Mouse (Mus musculus): ENCODE measurements around the gene Aff1. TPM values are rescaled to one million over a fixed set of nuclear protein-coding genes. Genes with fewer than 3 reads are reported as not detected.

The Aff1 gene
- polyA plus RNA-seq, 1 experiment from 2014 or later: 11.2 TPM

- Histone ChIP-seq H3K4me2 (ENCODE audit: low read depth) (no peak overlapping the region), H3K27me3 (ENCODE audit: control insufficient read depth, insufficient read depth, low read length) (no peaks in the 10 kb centered on the region), H3K27ac (ENCODE audit: low read depth, low read length) (no peak overlapping the region), H3K4me1 (ENCODE audit: control insufficient read depth, insufficient read depth, low read length) (no peaks in the 10 kb centered on the region), H3K9me3 (ENCODE audit: control insufficient read depth, low read length) (no peaks in the 10 kb centered on the region), H3K9ac (ENCODE audit: low read length) (no peak overlapping the region), H3K36me3 (ENCODE audit: control insufficient read depth, insufficient read depth, low read length) (no peaks in the 10 kb centered on the region), H3K4me3 (ENCODE audit: low read depth, low read length) (no peak overlapping the region)
- 77% methylated on average over 10 of the region's 10 CpGs for WGBS
- DNase-seq (ENCODE audit: low spot score) (no peak), ATAC-seq (ENCODE audit: insufficient read depth, low FRiP score, low TSS enrichment) (no peak)
These were observed 105.6 kb downstream of the Aff1 start for GRCm38 (mm10) chr5:103797774-103798173.

GRCm38 (mm10) chr5:103799438-103799837 is 107.3 kb downstream of the Aff1 start:
- no peak for DNase-seq (ENCODE audit: low spot score)
- Histone ChIP-seq H3K4me2 (ENCODE audit: low read depth) (no peak overlapping the region), H3K4me3 (ENCODE audit: low read depth, low read length) (no peak overlapping the region), H3K4me1 (ENCODE audit: control insufficient read depth, insufficient read depth, low read length) (peaks cover 11% of the 10 kb centered on the region; the same call in 1 of the 2 replicates), H3K9me3 (ENCODE audit: control insufficient read depth, low read length) (no peaks in the 10 kb centered on the region), H3K9ac (ENCODE audit: low read length) (no peak overlapping the region), H3K27me3 (ENCODE audit: control insufficient read depth, insufficient read depth, low read length) (no peaks in the 10 kb centered on the region), H3K36me3 (ENCODE audit: control insufficient read depth, insufficient read depth, low read length) (no peaks in the 10 kb centered on the region), H3K27ac (ENCODE audit: low read depth, low read length) (no peak overlapping the region)
- no peak for ATAC-seq (ENCODE audit: insufficient read depth, low FRiP score, low TSS enrichment)
- 80% methylated on average over 3 of the region's 3 CpGs for WGBS

GRCm38 (mm10) chr5:103800009-103800408 is 107.8 kb downstream of the Aff1 start:
- DNase-seq (ENCODE audit: low spot score): no peak
- no peak for ATAC-seq (ENCODE audit: insufficient read depth, low FRiP score, low TSS enrichment)
- H3K36me3 ChIP-seq (ENCODE audit: control insufficient read depth, insufficient read depth, low read length): no peaks in the 10 kb centered on the region
- no peaks in the 10 kb centered on the region for H3K9me3 ChIP-seq (ENCODE audit: control insufficient read depth, low read length)
- H3K9ac ChIP-seq (ENCODE audit: low read length): no peak overlapping the region
- WGBS: 77% methylated on average over 5 of the region's 5 CpGs
- no peak overlapping the region for H3K4me3 ChIP-seq (ENCODE audit: low read depth, low read length)
- no peak overlapping the region for H3K4me2 ChIP-seq (ENCODE audit: low read depth)
- H3K27ac ChIP-seq (ENCODE audit: low read depth, low read length): no peak overlapping the region
- H3K4me1 ChIP-seq (ENCODE audit: control insufficient read depth, insufficient read depth, low read length): peaks cover 11% of the 10 kb centered on the region; the same call in 1 of the 2 replicates
- H3K27me3 ChIP-seq (ENCODE audit: control insufficient read depth, insufficient read depth, low read length): no peaks in the 10 kb centered on the region

- DNase-seq (ENCODE audit: low spot score): no peak
- no peak for ATAC-seq (ENCODE audit: insufficient read depth, low FRiP score, low TSS enrichment)
- Histone ChIP-seq H3K9me3 (ENCODE audit: control insufficient read depth, low read length) (no peaks in the 10 kb centered on the region), H3K27me3 (ENCODE audit: control insufficient read depth, insufficient read depth, low read length) (no peaks in the 10 kb centered on the region), H3K36me3 (ENCODE audit: control insufficient read depth, insufficient read depth, low read length) (no peaks in the 10 kb centered on the region), H3K27ac (ENCODE audit: low read depth, low read length) (no peak overlapping the region), H3K4me1 (ENCODE audit: control insufficient read depth, insufficient read depth, low read length) (peaks cover 19% of the 10 kb centered on the region; the same call in 1 of the 2 replicates), H3K4me3 (ENCODE audit: low read depth, low read length) (no peak overlapping the region), H3K9ac (ENCODE audit: low read length) (no peak overlapping the region), H3K4me2 (ENCODE audit: low read depth) (no peak overlapping the region)
- 53% methylated on average over 5 of the region's 5 CpGs for WGBS
These were observed 111.2 kb downstream of the Aff1 start for GRCm38 (mm10) chr5:103803386-103803785.

- Histone ChIP-seq H3K4me1 (ENCODE audit: control insufficient read depth, insufficient read depth, low read length) (peaks cover 19% of the 10 kb centered on the region; the same call in 1 of the 2 replicates), H3K27me3 (ENCODE audit: control insufficient read depth, insufficient read depth, low read length) (no peaks in the 10 kb centered on the region), H3K9me3 (ENCODE audit: control insufficient read depth, low read length) (no peaks in the 10 kb centered on the region), H3K4me2 (ENCODE audit: low read depth) (no peak overlapping the region), H3K9ac (ENCODE audit: low read length) (no peak overlapping the region), H3K27ac (ENCODE audit: low read depth, low read length) (peak overlapping the region; percentile 34), H3K4me3 (ENCODE audit: low read depth, low read length) (no peak overlapping the region), H3K36me3 (ENCODE audit: control insufficient read depth, insufficient read depth, low read length) (no peaks in the 10 kb centered on the region)
- 27% methylated on average over 8 of the region's 8 CpGs for WGBS
- ATAC-seq (ENCODE audit: insufficient read depth, low FRiP score, low TSS enrichment): peak; percentile 78
- peak; percentile 54 for DNase-seq (ENCODE audit: low spot score)
These were observed 111.9 kb downstream of the Aff1 start for GRCm38 (mm10) chr5:103803927-103804590.

- Histone ChIP-seq H3K9ac (ENCODE audit: low read length) (no peak overlapping the region), H3K4me3 (ENCODE audit: low read depth, low read length) (no peak overlapping the region), H3K9me3 (ENCODE audit: control insufficient read depth, low read length) (no peaks in the 10 kb centered on the region), H3K27ac (ENCODE audit: low read depth, low read length) (no peak overlapping the region), H3K4me1 (ENCODE audit: control insufficient read depth, insufficient read depth, low read length) (peaks cover 19% of the 10 kb centered on the region; the same call in 1 of the 2 replicates), H3K27me3 (ENCODE audit: control insufficient read depth, insufficient read depth, low read length) (no peaks in the 10 kb centered on the region), H3K36me3 (ENCODE audit: control insufficient read depth, insufficient read depth, low read length) (no peaks in the 10 kb centered on the region), H3K4me2 (ENCODE audit: low read depth) (no peak overlapping the region)
- ATAC-seq (ENCODE audit: insufficient read depth, low FRiP score, low TSS enrichment): no peak
- 67% methylated on average over 17 of the region's 17 CpGs for WGBS
- no peak for DNase-seq (ENCODE audit: low spot score)
These were observed 114.8 kb downstream of the Aff1 start for GRCm38 (mm10) chr5:103806851-103807578.

- WGBS: 38% methylated on average over 7 of the region's 7 CpGs
- H3K27ac ChIP-seq (ENCODE audit: low read depth, low read length): no peak overlapping the region
- no peak overlapping the region for H3K4me3 ChIP-seq (ENCODE audit: low read depth, low read length)
- H3K9ac ChIP-seq (ENCODE audit: low read length): no peak overlapping the region
- ATAC-seq (ENCODE audit: insufficient read depth, low FRiP score, low TSS enrichment) (no peak), DNase-seq (ENCODE audit: low spot score) (no peak)
- no peaks in the 10 kb centered on the region for H3K9me3 ChIP-seq (ENCODE audit: control insufficient read depth, low read length)
- no peak overlapping the region for H3K4me2 ChIP-seq (ENCODE audit: low read depth)
- H3K36me3 ChIP-seq (ENCODE audit: control insufficient read depth, insufficient read depth, low read length): no peaks in the 10 kb centered on the region
- H3K27me3 ChIP-seq (ENCODE audit: control insufficient read depth, insufficient read depth, low read length): no peaks in the 10 kb centered on the region
- H3K4me1 ChIP-seq (ENCODE audit: control insufficient read depth, insufficient read depth, low read length): peaks cover 19% of the 10 kb centered on the region; the same call in 1 of the 2 replicates
These were observed 115.6 kb downstream of the Aff1 start for GRCm38 (mm10) chr5:103807637-103808312.

- Histone ChIP-seq H3K27ac (ENCODE audit: low read depth, low read length) (no peak overlapping the region), H3K4me1 (ENCODE audit: control insufficient read depth, insufficient read depth, low read length) (0 out of 2 replicates have a peak, but pooled peaks cover 9% of the 10 kb centered on the region), H3K4me2 (ENCODE audit: low read depth) (no peak overlapping the region), H3K36me3 (ENCODE audit: control insufficient read depth, insufficient read depth, low read length) (no peaks in the 10 kb centered on the region), H3K9ac (ENCODE audit: low read length) (no peak overlapping the region), H3K9me3 (ENCODE audit: control insufficient read depth, low read length) (no peaks in the 10 kb centered on the region), H3K4me3 (ENCODE audit: low read depth, low read length) (no peak overlapping the region), H3K27me3 (ENCODE audit: control insufficient read depth, insufficient read depth, low read length) (no peaks in the 10 kb centered on the region)
- no peak for DNase-seq (ENCODE audit: low spot score)
- ATAC-seq (ENCODE audit: insufficient read depth, low FRiP score, low TSS enrichment): no peak
- WGBS: 94% methylated on average over 7 of the region's 7 CpGs
These were observed 117.6 kb downstream of the Aff1 start for GRCm38 (mm10) chr5:103809674-103810330.
